Mouse (Mus musculus) urinary bladder, postnatal 10 days (tissue): ENCODE results near the gene Cux1.

Experiments
- DNase-seq: peaks from one replicate; pipeline ENCODE4 v3.0.0; 2022; ENCODE audit warnings: low spot score

Cux1 gene

GRCm38 (mm10) chr5:136567176-136568025, at the start of gene Cux1:
Gene Cux1, minus strand, starts transcription at chr5:136567490.
- DNase-seq = peak; percentile 56

- DNase-seq = no peak
Observed at GRCm38 (mm10) chr5:136612391-136612790, 45.1 kb upstream of the Cux1 start.

GRCm38 (mm10) chr5:136608814-136609434, 41.6 kb upstream of the Cux1 start:
- no peak for DNase-seq

- DNase-seq = no peak
Observed at GRCm38 (mm10) chr5:136605144-136605543, 37.9 kb upstream of the Cux1 start.

GRCm38 (mm10) chr5:136603176-136603964, 36.1 kb upstream of the Cux1 start:
- no peak for DNase-seq

- no peak for DNase-seq
Observed at GRCm38 (mm10) chr5:136600511-136600910, 33.2 kb upstream of the Cux1 start.

GRCm38 (mm10) chr5:136594896-136595540, 27.7 kb upstream of the Cux1 start:
- DNase-seq = no peak

GRCm38 (mm10) chr5:136591816-136592499, 24.7 kb upstream of the Cux1 start:
- no peak for DNase-seq

GRCm38 (mm10) chr5:136589002-136589401, 21.7 kb upstream of the Cux1 start:
- DNase-seq = no peak

- DNase-seq = no peak
Observed at GRCm38 (mm10) chr5:136588471-136588870, 21.2 kb upstream of the Cux1 start.

GRCm38 (mm10) chr5:136584676-136585285, 17.5 kb upstream of the Cux1 start:
- no peak for DNase-seq

- DNase-seq = no peak
Observed at GRCm38 (mm10) chr5:136583666-136584464, 16.6 kb upstream of the Cux1 start.

- DNase-seq = no peak
Observed at GRCm38 (mm10) chr5:136583256-136583655, 16.0 kb upstream of the Cux1 start.

GRCm38 (mm10) chr5:136582201-136582600, 14.9 kb upstream of the Cux1 start:
- no peak for DNase-seq

GRCm38 (mm10) chr5:136581625-136582024, 14.3 kb upstream of the Cux1 start:
- no peak for DNase-seq

- peak; percentile 20 for DNase-seq
Observed at GRCm38 (mm10) chr5:136581166-136581565, 13.9 kb upstream of the Cux1 start.

GRCm38 (mm10) chr5:136578201-136578600, 10.9 kb upstream of the Cux1 start:
- no peak for DNase-seq

GRCm38 (mm10) chr5:136570171-136570570, 2.9 kb upstream of the Cux1 start:
- DNase-seq = no peak

- DNase-seq = peak; percentile 39
Observed at GRCm38 (mm10) chr5:136568776-136569175, 1.5 kb upstream of the Cux1 start.
